Mouse (Mus musculus) layer of hippocampus, adult 9-10 months (tissue): ENCODE measurements around the gene Dnajb2.

Source experiments
- DNase-seq: peaks from one replicate; pipeline ENCODE4 v3.0.0; 2022; ENCODE audit warnings: low spot score

Gene Dnajb2

GRCm38 (mm10) chr1:75236117-75237050 is at the start of gene Dnajb2:
TSS of gene Dnajb2 (plus strand) at chr1:75236406.
- no peak for DNase-seq

- DNase-seq = no peak
Observed at GRCm38 (mm10) chr1:75187126-75187525, 49.1 kb upstream of the Dnajb2 start.

GRCm38 (mm10) chr1:75187914-75188483 is 48.2 kb upstream of the Dnajb2 start:
- DNase-seq = no peak

GRCm38 (mm10) chr1:75190577-75190976 is 45.6 kb upstream of the Dnajb2 start:
- no peak for DNase-seq

GRCm38 (mm10) chr1:75191258-75191621 is 45.0 kb upstream of the Dnajb2 start:
- DNase-seq = no peak

GRCm38 (mm10) chr1:75191622-75192402 is 44.4 kb upstream of the Dnajb2 start, which contains the start of the genes Ankzf1 and Atg9a:
TSS of gene Ankzf1 (plus strand) at chr1:75192151.
TSS of gene Atg9a (minus strand) at chr1:75192196.
- peak; percentile 94 for DNase-seq

GRCm38 (mm10) chr1:75192452-75192851 is 43.8 kb upstream of the Dnajb2 start:
- DNase-seq = no peak

GRCm38 (mm10) chr1:75201236-75201635 is 35.0 kb upstream of the Dnajb2 start:
- DNase-seq = no peak

- DNase-seq = no peak
Observed at GRCm38 (mm10) chr1:75208967-75209678, 27.1 kb upstream of the Dnajb2 start.

GRCm38 (mm10) chr1:75210136-75211087 is 25.8 kb upstream of the Dnajb2 start, which contains the start of the genes Glb1l and Stk16:
TSS of gene Glb1l (minus strand) at chr1:75210813.
TSS of gene Stk16 (plus strand) at chr1:75210838.
- DNase-seq = peak; percentile 85

- no peak for DNase-seq
Observed at GRCm38 (mm10) chr1:75211141-75211708, 25.0 kb upstream of the Dnajb2 start.

GRCm38 (mm10) chr1:75212542-75212941 is 23.7 kb upstream of the Dnajb2 start:
- DNase-seq = no peak

GRCm38 (mm10) chr1:75213096-75213495 is 23.1 kb upstream of the Dnajb2 start:
- no peak for DNase-seq

- no peak for DNase-seq
Observed at GRCm38 (mm10) chr1:75214442-75214841, 21.8 kb upstream of the Dnajb2 start.

- DNase-seq = no peak
Observed at GRCm38 (mm10) chr1:75214886-75215285, 21.3 kb upstream of the Dnajb2 start.

- no peak for DNase-seq
Observed at GRCm38 (mm10) chr1:75215785-75216184, 20.4 kb upstream of the Dnajb2 start.

GRCm38 (mm10) chr1:75216797-75217585 is 19.2 kb upstream of the Dnajb2 start:
- no peak for DNase-seq

- no peak for DNase-seq
Observed at GRCm38 (mm10) chr1:75217893-75218226, 18.3 kb upstream of the Dnajb2 start.

- DNase-seq = peak; percentile 38
Observed at GRCm38 (mm10) chr1:75218227-75219001, 17.8 kb upstream of the Dnajb2 start.
